Mouse (Mus musculus) intestine, embryonic 14.5 days (tissue): ENCODE data around the gene Gm1673. TPM values are rescaled to one million over a fixed set of nuclear protein-coding genes. Genes with fewer than 3 reads are reported as not detected.
"Not testable (repeated sequence)": the region's sequence is repeated elsewhere in the genome, so short reads cannot be mapped to it uniquely, and the experiment has no call there.

Experiments used
- ATAC-seq: fragments of 200-750 bp; cut with Nextera tagmentation; replicated peaks from 2 replicates; pipeline ENCODE4 v1.8.0; 2017; ENCODE audit warnings: low read depth, moderate number of reproducible peaks, moderate TSS enrichment, moderate library complexity; ENCODE audit not compliant: low FRiP score, low TSS enrichment
- DNase-seq: peaks from one replicate; pipeline ENCODE4 v3.0.0-alpha.2; 2018; ENCODE audit warnings: low spot score
- H3K27ac ChIP-seq: fragments of 300-500 bp; sonication (generic); 2 replicates; pipeline ENCODE4 v1.5.1; 2014; ENCODE audit warnings: low read depth, mild to moderate bottlenecking, control low read depth
- H3K27me3 ChIP-seq: fragments of 300-500 bp; sonication (generic); replicated peaks from 2 replicates; pipeline ENCODE4 v1.6.1; 2014; ENCODE audit warnings: low read length, control low read depth; ENCODE audit not compliant: control insufficient read depth, insufficient read depth
- H3K36me3 ChIP-seq: fragments of 300-500 bp; sonication (generic); 2 replicates; pipeline ENCODE4 v1.6.1; 2014; ENCODE audit warnings: low read length, control low read depth; ENCODE audit not compliant: control insufficient read depth, insufficient read depth
- H3K4me1 ChIP-seq: fragments of 300-500 bp; sonication (generic); replicated peaks from 2 replicates; pipeline ENCODE4 v1.6.1; 2014; ENCODE audit warnings: low read length, control low read depth, mixed read lengths; ENCODE audit not compliant: control insufficient read depth, insufficient read depth
- H3K4me2 ChIP-seq: fragments of 300-500 bp; sonication (generic); 2 replicates; pipeline ENCODE4 v1.6.1; 2014; ENCODE audit warnings: low read length
- H3K4me3 ChIP-seq: fragments of 300-500 bp; sonication (generic); 2 replicates; pipeline ENCODE4 v1.5.1; 2014; ENCODE audit warnings: low read depth, low read length, control low read depth, mixed read lengths
- H3K9ac ChIP-seq: fragments of 300-500 bp; sonication (generic); 2 replicates; pipeline ENCODE4 v1.6.1; 2014; ENCODE audit warnings: mild to moderate bottlenecking, low read length
- H3K9me3 ChIP-seq: fragments of 300-500 bp; sonication (generic); 2 replicates; pipeline ENCODE4 v1.6.1; 2016; ENCODE audit warnings: low read length, control low read depth; ENCODE audit not compliant: control insufficient read depth
- WGBS: fragments of 180-500 bp; shearing (Covaris S2); extraction: QIAGEN DNeasy Blood & Tissue Kit; methylation state at CpG from one replicate; pipeline ENCODE4 v1.1.7; 2014; 5-methylcytosine and 5-hydroxymethylcytosine counted together
- polyA plus RNA-seq: library from polyadenylated mRNA; unstranded; fragments of >200 nt; fragmentation: Nextera tagmentation; extraction: Ambion mirVana; gene quantifications from 2 replicates; pipeline ENCODE4 v1.2.1, GENCODE M21; 2014

Gm1673 gene
- 69.7 and 74.9 TPM in 2 replicates for polyA plus RNA-seq

GRCm38 (mm10) chr5:33983309-33984121 is at the start of gene Gm1673:
Gene Gm1673 (plus strand): TSS chr5:33983433.
- ATAC-seq = peak; percentile 89
- WGBS = under 1% methylated on average over 85 of the region's 88 CpGs
- DNase-seq = peak; percentile 94
- Histone ChIP-seq H3K9me3 (no peaks in the 10 kb centered on the region), H3K27me3 (no peaks in the 10 kb centered on the region), H3K4me2 (peak within 1 kb of the TSS; percentile 95), H3K9ac (peak within 1 kb of the TSS; percentile 53), H3K4me1 (peaks cover 3% of the 10 kb centered on the region; the same call in 1 of the 2 replicates), H3K4me3 (peak within 1 kb of the TSS; percentile 85), H3K27ac (peak within 1 kb of the TSS; percentile 17), H3K36me3 (no peaks in the 10 kb centered on the region)

GRCm38 (mm10) chr5:33934081-33934480 is 49.2 kb upstream of the Gm1673 start:
- H3K36me3 ChIP-seq = peaks cover 19% of the 10 kb centered on the region
- ATAC-seq = no peak
- H3K4me2 ChIP-seq = peak overlapping the region; percentile 70
- peaks cover 16% of the 10 kb centered on the region for H3K4me1 ChIP-seq
- no peak overlapping the region for H3K27ac ChIP-seq
- H3K27me3 ChIP-seq = no peaks in the 10 kb centered on the region
- no peak overlapping the region for H3K9ac ChIP-seq
- 78% methylated on average over 2 of the region's 2 CpGs for WGBS
- H3K9me3 ChIP-seq = 0 out of 2 replicates have a peak, but pooled peaks cover 8% of the 10 kb centered on the region
- peak overlapping the region; percentile 94; the same call in 1 of the 2 replicates for H3K4me3 ChIP-seq
- DNase-seq = no peak

- peaks cover 4% of the 10 kb centered on the region; the same call in 1 of the 2 replicates for H3K9me3 ChIP-seq
- no peak overlapping the region for H3K9ac ChIP-seq
- ATAC-seq (no peak), DNase-seq (no peak)
- peak overlapping the region; percentile 70 for H3K4me2 ChIP-seq
- peaks cover 11% of the 10 kb centered on the region for H3K36me3 ChIP-seq
- H3K27me3 ChIP-seq = no peaks in the 10 kb centered on the region
- peaks cover 16% of the 10 kb centered on the region for H3K4me1 ChIP-seq
- H3K27ac ChIP-seq = no peak overlapping the region
- WGBS = 79% methylated on average over 7 of the region's 7 CpGs
- H3K4me3 ChIP-seq = peak overlapping the region; percentile 94
These were observed 48.4 kb upstream of the Gm1673 start for GRCm38 (mm10) chr5:33934877-33935276.

GRCm38 (mm10) chr5:33935700-33936111 is 47.5 kb upstream of the Gm1673 start:
- Histone ChIP-seq H3K4me1 (peaks cover 16% of the 10 kb centered on the region), H3K9ac (peak overlapping the region; percentile 92), H3K27me3 (no peaks in the 10 kb centered on the region), H3K4me2 (peak overlapping the region; percentile 70), H3K36me3 (peaks cover 5% of the 10 kb centered on the region), H3K4me3 (peak overlapping the region; percentile 94), H3K9me3 (peaks cover 5% of the 10 kb centered on the region; the same call in 1 of the 2 replicates), H3K27ac (peak overlapping the region; percentile 93)
- no peak for DNase-seq
- peak; percentile 71 for ATAC-seq
- under 1% methylated on average over 39 of the region's 39 CpGs for WGBS

GRCm38 (mm10) chr5:33936120-33936707 is 47.0 kb upstream of the Gm1673 start, which contains the start of gene Nelfa:
Gene Nelfa (minus strand): TSS chr5:33936413.
- peak; percentile 94 for ATAC-seq
- peak; percentile 97 for DNase-seq
- H3K27me3 ChIP-seq = no peaks in the 10 kb centered on the region
- H3K36me3 ChIP-seq = peaks cover 5% of the 10 kb centered on the region
- peak within 1 kb of the TSS; percentile 94 for H3K4me3 ChIP-seq
- H3K9ac ChIP-seq = peak within 1 kb of the TSS; percentile 92
- peaks cover 9% of the 10 kb centered on the region; the same call in 1 of the 2 replicates for H3K9me3 ChIP-seq
- WGBS = under 1% methylated on average over 61 of the region's 61 CpGs
- H3K4me2 ChIP-seq = peak within 1 kb of the TSS; percentile 83
- peaks cover 16% of the 10 kb centered on the region for H3K4me1 ChIP-seq
- peak within 1 kb of the TSS; percentile 93 for H3K27ac ChIP-seq

GRCm38 (mm10) chr5:33937230-33937629 is 46.0 kb upstream of the Gm1673 start:
- WGBS = 98% methylated on average over 2 of the region's 2 CpGs
- Histone ChIP-seq H3K36me3 (peaks cover 3% of the 10 kb centered on the region), H3K27me3 (no peaks in the 10 kb centered on the region), H3K9me3 (peaks cover 13% of the 10 kb centered on the region), H3K27ac (no peak overlapping the region), H3K9ac (peak overlapping the region; percentile 56; the same call in 1 of the 2 replicates), H3K4me1 (peaks cover 16% of the 10 kb centered on the region), H3K4me2 (peak overlapping the region; percentile 83), H3K4me3 (peak overlapping the region; percentile 94)
- DNase-seq (no peak), ATAC-seq (no peak)

GRCm38 (mm10) chr5:33938448-33938847 is 44.8 kb upstream of the Gm1673 start:
- Histone ChIP-seq H3K9me3 (peaks cover 15% of the 10 kb centered on the region), H3K27ac (no peak overlapping the region), H3K36me3 (no peaks in the 10 kb centered on the region; the same call in 1 of the 2 replicates), H3K4me2 (no peak overlapping the region), H3K27me3 (no peaks in the 10 kb centered on the region), H3K9ac (no peak overlapping the region), H3K4me1 (peaks cover 16% of the 10 kb centered on the region), H3K4me3 (no peak overlapping the region)
- WGBS = 92% methylated on average over 3 of the region's 3 CpGs
- no peak for ATAC-seq
- DNase-seq = no peak

- not testable (repeated sequence) for H3K9ac ChIP-seq, ATAC-seq, H3K27me3 ChIP-seq, H3K4me2 ChIP-seq, H3K4me1 ChIP-seq, H3K27ac ChIP-seq, DNase-seq, H3K36me3 ChIP-seq, H3K4me3 ChIP-seq
- WGBS = 92% methylated on average over 16 of the region's 16 CpGs
- H3K9me3 ChIP-seq = peaks cover 19% of the 10 kb centered on the region; the same call in 1 of the 2 replicates
These were observed 36.2 kb upstream of the Gm1673 start for GRCm38 (mm10) chr5:33947035-33947434.
